Mouse (Mus musculus) E14TG2a.4 (cell line): ENCODE measurements around the gene Col16a1.

Source experiments
- CTCF ChIP-seq: conservative IDR thresholded peaks from 2 replicates; pipeline ENCODE4 v1.5.1; 2014; ENCODE audit warnings: low read length
- POU5F1 ChIP-seq: IDR thresholded peaks from 2 replicates; pipeline ENCODE4 v1.6.1; 2014; ENCODE audit warnings: low read length, borderline replicate concordance

DNA sequence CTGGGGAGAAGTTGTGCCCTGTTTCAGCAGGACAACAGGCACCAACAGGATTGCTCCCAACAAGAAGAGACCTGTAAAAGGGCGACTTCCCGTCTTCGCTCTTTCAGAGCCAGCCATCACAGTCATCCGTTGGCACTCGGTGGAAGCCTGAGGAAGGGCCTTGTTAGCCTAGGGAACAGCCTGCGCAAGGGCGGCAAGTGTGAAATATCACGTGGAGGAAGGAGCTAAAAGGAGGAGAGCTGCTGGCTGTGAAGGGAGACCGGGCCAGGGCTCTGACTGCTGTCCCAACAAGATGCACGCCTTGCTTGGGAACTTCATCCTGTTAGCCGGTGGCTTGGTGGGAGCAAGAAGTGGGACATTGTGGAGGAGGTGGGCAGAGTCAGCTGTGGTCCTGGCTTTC, 49.5 kb upstream of the Col16a1 start:
- TF ChIP-seq CTCF (no peak), POU5F1 (no peak)
